Mouse (Mus musculus) forebrain, embryonic 10.5 days (tissue): ENCODE results near the gene Babam2. TPM values are rescaled to one million over a fixed set of nuclear protein-coding genes. Genes with fewer than 3 reads are reported as not detected.

Experiments
- DNase-seq: peaks from one replicate; pipeline ENCODE4 v3.0.0-alpha.2; 2017; ENCODE audit warnings: low spot score; ENCODE audit errors: extremely low spot score
- H3K27ac ChIP-seq: fragments of 300-500 bp; sonication (generic); 2 replicates; pipeline ENCODE4 v1.5.1; 2016; ENCODE audit warnings: mild to moderate bottlenecking
- H3K27me3 ChIP-seq: fragments of 300-500 bp; sonication (generic); 2 replicates; pipeline ENCODE4 v1.6.1; 2016; ENCODE audit warnings: mild to moderate bottlenecking; ENCODE audit not compliant: poor library complexity, severe bottlenecking
- H3K36me3 ChIP-seq: fragments of 300-500 bp; sonication (generic); replicated peaks from 2 replicates; pipeline ENCODE4 v1.6.1; 2016; ENCODE audit warnings: mild to moderate bottlenecking, moderate library complexity
- H3K4me1 ChIP-seq: fragments of 300-500 bp; sonication (generic); 2 replicates; pipeline ENCODE4 v1.6.1; 2016
- H3K4me3 ChIP-seq: fragments of 300-500 bp; sonication (generic); 2 replicates; pipeline ENCODE4 v1.5.1; 2016; ENCODE audit warnings: mild to moderate bottlenecking, moderate library complexity
- H3K9me3 ChIP-seq: fragments of 300-500 bp; sonication (generic); 2 replicates; pipeline ENCODE4 v1.6.1; 2016; ENCODE audit warnings: mild to moderate bottlenecking, moderate library complexity
- WGBS: fragments of 180-500 bp; shearing (Covaris S2); methylation state at CpG from one replicate; pipeline ENCODE4 v1.1.7; 2016; 5-methylcytosine and 5-hydroxymethylcytosine counted together
- polyA plus RNA-seq: library from polyadenylated mRNA; unstranded; fragments of >200 nt; fragmentation: Nextera tagmentation; extraction: Ambion mirVana; gene quantifications from 2 replicates; pipeline ENCODE4 v1.2.1, GENCODE M21; 2016

Gene Babam2
- polyA plus RNA-seq = 51.7 and 53.4 TPM in 2 replicates

DNA sequence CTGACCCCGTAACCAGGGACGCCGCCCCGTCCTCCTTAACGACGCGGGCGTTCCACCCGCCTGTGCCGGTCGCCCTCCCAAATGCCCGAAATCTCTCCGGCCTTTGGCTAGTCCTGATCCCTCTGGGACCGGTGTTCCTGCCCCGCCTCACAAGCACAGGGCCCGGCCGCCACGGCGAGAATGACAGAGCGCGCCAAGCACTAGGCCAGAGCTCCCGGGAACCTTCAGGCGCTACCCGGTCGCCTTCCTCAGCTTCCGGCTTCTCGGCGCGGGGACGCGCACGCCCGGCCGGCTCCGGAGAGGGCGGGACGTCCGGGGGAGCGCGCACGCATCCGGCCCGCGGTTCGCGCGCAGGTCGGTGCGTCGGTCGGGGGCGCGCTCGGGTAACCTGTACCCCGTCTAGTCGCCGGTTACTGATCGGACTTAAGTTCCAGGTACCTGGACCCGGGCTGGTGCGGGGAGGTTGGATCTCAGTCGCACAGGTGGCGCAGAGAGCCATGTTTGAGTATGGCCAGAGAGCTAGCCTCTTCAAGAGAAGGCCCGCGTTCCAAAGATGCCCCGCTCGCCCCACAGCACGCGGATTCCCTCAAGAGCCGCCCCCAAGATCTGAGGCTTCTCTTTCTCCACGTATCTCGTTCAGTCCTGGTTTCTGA, at the start of gene Babam2:
TSS of gene Babam2 (plus strand) at position 41 of the 653 bp plus-strand sequence.
- peak; percentile 88 for DNase-seq
- WGBS = under 1% methylated on average over 71 of the region's 71 CpGs

DNA sequence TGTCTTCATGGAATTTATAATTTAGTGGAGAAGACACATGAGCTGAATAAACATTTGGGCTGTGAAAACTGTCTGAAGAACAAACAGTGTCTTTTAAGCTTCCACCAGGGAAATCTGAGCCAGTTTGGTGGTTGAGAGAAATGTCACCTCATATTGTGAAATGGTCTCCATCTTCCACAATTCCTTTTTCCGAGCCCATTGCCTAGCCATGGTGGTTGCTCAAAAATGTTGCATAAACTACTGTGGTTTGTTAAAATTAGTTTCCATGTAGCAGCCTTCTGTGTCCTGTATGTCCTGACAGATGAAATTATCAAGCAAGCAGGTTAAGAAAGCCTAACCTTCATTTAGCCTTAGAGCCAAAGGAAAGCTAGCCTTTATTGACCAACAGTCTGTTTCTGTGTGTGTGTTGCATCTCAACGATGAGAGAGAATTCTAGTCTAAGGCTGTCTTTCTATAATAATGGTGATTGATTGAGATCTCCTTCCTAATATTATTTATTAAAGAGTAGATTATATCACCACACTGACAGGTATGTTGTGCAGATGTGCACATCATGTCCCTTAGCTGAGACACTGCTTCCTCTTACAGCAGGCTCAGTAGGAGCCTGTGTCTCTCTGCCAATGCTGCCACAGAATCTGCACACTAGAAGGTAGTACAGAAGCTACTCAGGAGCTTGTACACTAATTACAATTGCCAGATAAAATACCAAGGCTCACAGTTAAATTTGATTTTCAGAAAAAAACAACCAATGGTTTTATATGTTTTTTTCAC, 46.8 kb upstream of the Babam2 start:
- Histone ChIP-seq H3K9me3 (no peaks in the 10 kb centered on the region; the same call in 1 of the 2 replicates), H3K4me1 (no peaks in the 10 kb centered on the region), H3K27ac (no peak overlapping the region), H3K36me3 (0 out of 2 replicates have a peak, but pooled peaks cover 3% of the 10 kb centered on the region), H3K27me3 (no peaks in the 10 kb centered on the region), H3K4me3 (no peak overlapping the region)
- no peak for DNase-seq
- WGBS = 96% methylated on average over 2 of the region's 2 CpGs

More for the DNA sequence above, at the start of gene Babam2:
- H3K4me3 ChIP-seq = peak within 1 kb of the TSS; percentile 84
- H3K27ac ChIP-seq = peak within 1 kb of the TSS; percentile 93
- H3K36me3 ChIP-seq = no peaks in the 10 kb centered on the region
- H3K27me3 ChIP-seq = no peaks in the 10 kb centered on the region
- H3K9me3 ChIP-seq = no peaks in the 10 kb centered on the region
- H3K4me1 ChIP-seq = peaks cover 18% of the 10 kb centered on the region

DNA sequence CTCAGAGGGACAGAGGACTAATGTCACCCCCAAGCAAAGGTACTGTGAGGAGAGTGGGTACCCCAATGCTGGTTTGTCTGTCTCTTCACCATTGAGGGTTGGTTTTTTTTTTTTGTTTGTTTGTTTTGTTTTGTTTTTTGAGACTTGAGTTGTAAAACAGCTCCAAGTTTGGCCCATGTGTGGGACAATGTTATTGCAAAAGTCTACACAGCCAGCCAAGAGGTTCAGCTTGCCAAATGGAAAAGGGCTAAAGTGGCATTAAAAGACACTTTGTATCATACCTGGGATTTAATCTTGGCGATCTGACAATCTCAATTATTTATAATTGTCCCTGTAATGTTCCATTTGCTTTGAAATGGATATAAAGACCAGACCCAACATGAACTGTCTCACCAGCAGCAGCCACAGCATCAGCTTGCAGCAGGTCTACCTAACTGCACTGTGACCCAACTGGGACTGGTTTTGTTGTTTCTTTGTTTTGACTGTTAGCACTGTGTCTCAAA, 41.7 kb upstream of the Babam2 start:
- H3K9me3 ChIP-seq = no peaks in the 10 kb centered on the region; the same call in 1 of the 2 replicates
- no peak overlapping the region for H3K4me3 ChIP-seq
- WGBS = 90% methylated on average over 1 of the region's 1 CpGs
- no peak overlapping the region for H3K27ac ChIP-seq
- H3K27me3 ChIP-seq = no peaks in the 10 kb centered on the region
- 0 out of 2 replicates have a peak, but pooled peaks cover 3% of the 10 kb centered on the region for H3K36me3 ChIP-seq
- no peaks in the 10 kb centered on the region for H3K4me1 ChIP-seq
- no peak for DNase-seq

DNA sequence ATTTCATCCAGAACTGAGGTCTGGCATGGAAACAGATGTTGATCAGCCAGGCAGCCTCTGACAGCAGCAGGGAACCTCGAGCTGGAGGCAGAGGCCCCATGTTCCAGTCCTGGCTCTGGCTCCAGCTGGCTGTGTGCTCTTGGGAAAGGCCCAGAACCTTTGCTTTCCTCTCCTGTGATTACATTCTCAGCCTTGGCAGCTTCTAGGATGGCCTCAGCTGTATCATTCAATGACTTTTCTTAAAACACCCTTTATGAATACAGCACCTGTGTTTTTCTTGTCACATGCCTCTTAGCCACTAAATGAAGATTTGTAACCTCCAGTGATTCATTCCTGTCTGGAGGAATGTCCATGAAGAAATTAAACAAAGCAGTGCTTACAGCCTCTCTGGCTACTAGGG, 31.3 kb upstream of the Babam2 start:
- no peak overlapping the region for H3K4me3 ChIP-seq
- H3K36me3 ChIP-seq = no peaks in the 10 kb centered on the region
- no peak overlapping the region for H3K27ac ChIP-seq
- DNase-seq = no peak
- WGBS = 61% methylated on average over 1 of the region's 1 CpGs
- H3K9me3 ChIP-seq = no peaks in the 10 kb centered on the region
- H3K4me1 ChIP-seq = no peaks in the 10 kb centered on the region
- no peaks in the 10 kb centered on the region for H3K27me3 ChIP-seq

DNA sequence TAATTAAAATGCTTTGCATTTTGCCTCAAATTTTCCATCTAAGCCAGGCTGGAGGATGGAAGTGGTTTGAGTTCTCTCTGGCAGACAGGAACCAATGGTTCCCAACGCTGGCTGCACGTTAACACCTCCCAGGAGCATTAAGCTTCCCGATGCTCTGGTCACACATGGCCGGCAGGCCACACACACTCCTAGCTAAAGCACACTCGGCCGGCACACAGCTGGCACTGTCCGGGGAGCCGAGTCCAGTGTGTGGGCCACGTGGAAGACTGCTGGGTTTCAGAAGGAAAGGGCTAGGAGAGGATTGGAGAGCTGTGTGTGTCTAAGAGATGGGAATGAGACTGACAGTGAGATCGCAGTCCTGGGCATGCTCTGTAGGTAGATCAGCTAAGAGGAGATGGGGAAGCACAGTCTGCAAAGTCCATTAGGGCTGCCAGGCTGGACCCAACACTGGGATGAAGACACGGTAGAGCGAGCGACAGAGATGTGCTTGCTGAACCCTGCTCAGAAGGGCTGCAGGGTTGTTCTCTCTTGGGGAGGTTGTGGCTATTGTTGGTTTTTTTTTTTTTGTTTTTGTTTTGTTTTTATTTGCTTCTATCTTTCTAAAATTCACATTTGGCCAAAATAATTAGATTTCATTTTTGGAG, 29.0 kb upstream of the Babam2 start:
- no peak for DNase-seq
- H3K9me3 ChIP-seq = no peaks in the 10 kb centered on the region
- no peaks in the 10 kb centered on the region for H3K27me3 ChIP-seq
- H3K4me3 ChIP-seq = no peak overlapping the region
- H3K36me3 ChIP-seq = no peaks in the 10 kb centered on the region
- H3K27ac ChIP-seq = no peak overlapping the region
- WGBS = 88% methylated on average over 13 of the region's 13 CpGs
- H3K4me1 ChIP-seq = no peaks in the 10 kb centered on the region

DNA sequence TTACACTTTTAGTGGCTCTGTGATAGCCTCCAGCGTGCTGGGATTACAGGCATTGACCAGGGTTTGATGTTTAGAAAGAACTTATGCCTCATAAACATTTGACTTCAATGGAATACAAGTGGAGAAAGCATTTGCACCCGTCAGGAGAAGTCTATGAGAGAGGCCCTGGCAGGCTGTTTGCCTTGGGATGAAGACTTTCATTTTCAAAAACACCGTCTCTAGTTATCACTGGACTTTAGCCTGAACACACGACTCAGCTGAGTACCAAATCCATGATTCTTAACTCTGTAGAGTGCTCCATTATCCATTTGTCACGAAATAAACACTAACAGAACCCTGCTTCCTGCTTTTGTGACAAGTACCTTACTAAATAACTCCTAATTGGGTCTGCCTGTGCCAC, 27.5 kb upstream of the Babam2 start:
- H3K4me3 ChIP-seq = no peak overlapping the region
- WGBS = 80% methylated on average over 5 of the region's 5 CpGs
- DNase-seq = no peak
- no peaks in the 10 kb centered on the region for H3K27me3 ChIP-seq
- H3K4me1 ChIP-seq = no peaks in the 10 kb centered on the region
- no peaks in the 10 kb centered on the region for H3K9me3 ChIP-seq
- no peak overlapping the region for H3K27ac ChIP-seq
- no peaks in the 10 kb centered on the region for H3K36me3 ChIP-seq

DNA sequence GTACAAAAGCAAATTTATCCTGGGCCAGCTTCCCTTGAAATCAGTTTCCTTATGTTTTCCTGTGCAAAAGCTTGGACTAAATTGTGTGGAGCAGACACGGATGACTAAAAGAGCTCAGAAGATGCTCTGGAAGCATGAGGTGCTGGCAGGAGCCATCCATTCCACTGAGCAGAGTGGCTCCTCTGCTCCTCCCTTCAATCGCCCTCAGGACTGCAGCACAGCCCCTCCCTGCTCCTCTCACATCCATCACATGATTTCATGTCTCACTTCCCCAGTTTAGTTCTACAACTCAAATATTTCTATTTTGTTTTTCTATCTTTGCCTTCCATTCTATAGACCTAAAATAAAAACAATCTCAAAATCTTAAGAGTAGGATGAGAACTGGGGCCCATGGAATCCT, 26.3 kb upstream of the Babam2 start:
- no peaks in the 10 kb centered on the region for H3K36me3 ChIP-seq
- H3K27me3 ChIP-seq = no peaks in the 10 kb centered on the region
- H3K27ac ChIP-seq = no peak overlapping the region
- WGBS = 73% methylated on average over 2 of the region's 2 CpGs
- no peak overlapping the region for H3K4me3 ChIP-seq
- no peaks in the 10 kb centered on the region for H3K4me1 ChIP-seq
- no peaks in the 10 kb centered on the region for H3K9me3 ChIP-seq
- DNase-seq = no peak

DNA sequence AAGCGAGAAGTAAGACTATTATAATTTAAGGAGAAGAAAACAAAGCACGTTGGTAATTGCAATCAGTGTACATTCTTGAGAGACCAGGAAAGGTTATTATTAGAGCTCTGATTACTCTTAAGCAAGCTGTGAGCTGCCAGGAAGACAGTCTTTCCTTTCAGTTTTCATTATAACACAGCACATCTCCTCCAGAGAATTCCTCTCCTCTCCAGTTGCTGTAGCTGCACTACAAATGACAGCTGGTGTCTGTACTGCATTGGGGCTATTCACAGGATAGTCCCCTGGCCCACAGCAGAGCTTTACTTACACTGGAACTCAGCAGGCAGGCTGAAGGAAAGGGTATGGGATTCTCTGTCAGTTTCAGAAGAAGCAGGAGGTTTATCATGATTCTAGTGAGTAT, 24.1 kb upstream of the Babam2 start:
- Histone ChIP-seq H3K9me3 (no peaks in the 10 kb centered on the region), H3K4me1 (no peaks in the 10 kb centered on the region), H3K27ac (no peak overlapping the region), H3K27me3 (no peaks in the 10 kb centered on the region), H3K4me3 (no peak overlapping the region), H3K36me3 (no peaks in the 10 kb centered on the region)
- no peak for DNase-seq
- 85% methylated on average over 2 of the region's 2 CpGs for WGBS

DNA sequence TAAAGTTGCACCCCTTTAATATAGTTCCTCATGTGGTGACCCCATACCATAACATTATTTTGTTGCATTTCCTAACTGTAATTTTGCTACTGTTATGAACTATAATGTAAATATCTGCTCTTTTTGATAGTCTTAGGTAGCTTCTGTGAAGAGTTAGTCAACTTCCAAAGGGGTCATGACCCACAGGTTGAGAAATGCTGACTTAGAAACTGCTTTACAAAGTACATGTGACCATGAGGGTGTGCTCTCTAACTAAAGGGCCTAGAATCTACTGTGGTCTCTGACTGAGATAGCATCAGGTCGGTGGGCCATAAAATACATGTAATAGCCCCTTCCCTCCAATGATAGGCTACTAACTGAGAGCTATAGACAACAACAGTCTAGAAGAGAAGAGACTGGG, 19.5 kb upstream of the Babam2 start:
- Histone ChIP-seq H3K4me1 (no peaks in the 10 kb centered on the region), H3K9me3 (no peaks in the 10 kb centered on the region), H3K4me3 (no peak overlapping the region), H3K27me3 (no peaks in the 10 kb centered on the region), H3K27ac (no peak overlapping the region), H3K36me3 (no peaks in the 10 kb centered on the region)
- DNase-seq = no peak
- WGBS = 72% methylated on average over 1 of the region's 1 CpGs

DNA sequence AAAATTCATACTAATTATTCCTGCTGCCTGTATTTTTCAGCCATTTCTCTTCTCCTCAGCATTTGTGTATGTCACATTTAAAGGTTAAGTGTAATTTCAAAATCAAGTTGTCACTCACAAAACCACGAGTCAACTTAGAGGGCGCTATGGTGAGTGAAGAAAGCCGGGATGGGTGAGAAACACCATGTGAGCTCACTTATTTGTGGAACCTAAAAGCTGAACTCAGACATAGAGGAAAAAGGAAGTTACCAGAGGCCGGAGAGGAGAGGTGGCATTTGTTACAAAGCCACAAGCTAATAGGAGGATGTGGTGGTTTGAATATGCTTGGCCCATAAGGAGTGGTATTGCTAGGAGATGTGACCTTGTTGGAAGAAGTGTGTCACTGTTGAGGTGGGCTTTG, 17.3 kb upstream of the Babam2 start:
- no peaks in the 10 kb centered on the region for H3K27me3 ChIP-seq
- DNase-seq = no peak
- 81% methylated on average over 4 of the region's 4 CpGs for WGBS
- no peak overlapping the region for H3K4me3 ChIP-seq
- no peak overlapping the region for H3K27ac ChIP-seq
- no peaks in the 10 kb centered on the region for H3K4me1 ChIP-seq
- no peaks in the 10 kb centered on the region for H3K36me3 ChIP-seq
- no peaks in the 10 kb centered on the region for H3K9me3 ChIP-seq

DNA sequence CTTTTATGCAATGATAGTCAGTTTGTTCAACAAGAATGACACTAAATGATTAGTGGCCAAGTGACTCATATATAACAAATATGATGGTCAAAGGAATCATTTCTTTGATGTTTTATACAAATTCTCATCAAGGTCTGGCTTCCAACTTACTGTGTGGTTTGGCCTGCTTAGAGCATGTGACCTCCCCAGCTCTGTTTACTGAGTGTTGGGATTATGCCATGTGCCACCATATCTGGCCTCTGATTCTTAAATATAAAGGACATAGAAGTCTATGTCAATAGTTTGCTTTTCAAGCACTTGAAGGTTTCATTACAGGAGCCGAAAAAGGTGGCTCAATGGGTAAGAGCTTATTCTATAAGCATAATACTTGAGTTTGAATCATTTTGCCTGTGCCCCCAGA, 15.2 kb upstream of the Babam2 start:
- Histone ChIP-seq H3K27ac (no peak overlapping the region), H3K36me3 (no peaks in the 10 kb centered on the region), H3K27me3 (no peaks in the 10 kb centered on the region), H3K9me3 (no peaks in the 10 kb centered on the region), H3K4me3 (no peak overlapping the region), H3K4me1 (no peaks in the 10 kb centered on the region)
- 93% methylated on average over 1 of the region's 1 CpGs for WGBS
- DNase-seq = no peak

DNA sequence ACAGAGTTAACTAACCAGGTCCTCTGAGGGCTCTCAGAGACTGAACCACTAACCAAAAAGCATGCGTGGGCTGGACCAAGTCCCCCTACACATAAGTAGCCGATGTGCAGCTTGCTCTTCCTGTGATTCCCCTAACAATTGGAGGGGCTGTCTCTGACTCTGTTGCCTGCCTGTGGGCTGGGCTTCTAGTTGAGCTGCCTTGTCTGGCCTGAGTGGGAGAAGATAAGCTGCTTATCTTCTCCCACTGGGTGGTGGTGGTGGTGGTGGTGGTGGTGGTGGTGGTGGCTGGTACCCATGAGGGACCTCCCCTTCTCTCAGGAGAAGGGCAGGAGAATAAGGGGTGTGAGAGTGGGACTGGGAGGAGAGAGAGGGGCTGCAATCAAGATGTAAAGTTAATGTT, 11.4 kb upstream of the Babam2 start:
- no peaks in the 10 kb centered on the region for H3K4me1 ChIP-seq
- DNase-seq = no peak
- H3K27me3 ChIP-seq = no peaks in the 10 kb centered on the region
- H3K9me3 ChIP-seq = no peaks in the 10 kb centered on the region
- H3K27ac ChIP-seq = no peak overlapping the region
- no peaks in the 10 kb centered on the region for H3K36me3 ChIP-seq
- H3K4me3 ChIP-seq = no peak overlapping the region
- WGBS = 53% methylated on average over 2 of the region's 2 CpGs

DNA sequence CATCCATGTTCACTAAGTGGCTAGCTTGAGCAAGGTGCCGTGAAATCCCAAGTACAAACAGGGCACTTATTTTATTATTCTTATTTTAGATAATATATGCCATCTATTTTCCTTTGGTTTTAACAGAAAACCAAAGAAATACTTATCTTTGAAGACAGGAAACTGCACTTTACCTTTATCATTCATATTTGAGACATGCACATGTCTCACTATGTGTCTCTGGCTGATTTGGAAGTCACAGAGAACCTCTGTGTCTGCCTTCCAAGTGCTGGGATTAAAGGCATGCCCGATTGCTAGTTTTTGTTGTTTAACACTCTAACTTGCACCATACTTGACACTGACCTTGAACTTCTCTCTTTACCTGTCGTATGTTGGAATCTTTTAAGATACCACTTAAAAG, 9.5 kb upstream of the Babam2 start:
- no peaks in the 10 kb centered on the region for H3K4me1 ChIP-seq
- DNase-seq = no peak
- WGBS = 95% methylated on average over 3 of the region's 3 CpGs
- no peak overlapping the region for H3K27ac ChIP-seq
- H3K27me3 ChIP-seq = no peaks in the 10 kb centered on the region
- no peaks in the 10 kb centered on the region for H3K36me3 ChIP-seq
- H3K9me3 ChIP-seq = no peaks in the 10 kb centered on the region
- no peak overlapping the region for H3K4me3 ChIP-seq
